Mouse (Mus musculus) liver, embryonic 14.5 days (tissue): ENCODE measurements around the gene Msmp. TPM values are rescaled to one million over a fixed set of nuclear protein-coding genes. Genes with fewer than 3 reads are reported as not detected.

Source experiments
- ATAC-seq: fragments of 200-750 bp; cut with Nextera tagmentation; 2 replicates; pipeline ENCODE4 v1.8.0; 2017; ENCODE audit warnings: moderate number of reproducible peaks, mild to moderate bottlenecking, moderate library complexity; ENCODE audit not compliant: insufficient read depth
- DNase-seq, 3 experiments: peaks; one replicate each; pipeline ENCODE4 v3.0.0-alpha.2; 2012 to 2013; ENCODE audit warnings: low read depth in 3 of 3, low spot score in 3 of 3
- H3K27ac ChIP-seq: fragments of 300-500 bp; sonication (generic); 2 replicates; pipeline ENCODE4 v1.5.1; 2014; ENCODE audit warnings: moderate library complexity, mild to moderate bottlenecking, control low read depth, inconsistent platforms
- H3K27me3 ChIP-seq: fragments of 300-500 bp; sonication (generic); 2 replicates; pipeline ENCODE4 v1.6.1; 2014; ENCODE audit warnings: mild to moderate bottlenecking, low read length, moderate library complexity; ENCODE audit not compliant: control insufficient read depth, insufficient read depth
- H3K36me3 ChIP-seq: fragments of 300-500 bp; sonication (generic); replicated peaks from 2 replicates; pipeline ENCODE4 v1.6.1; 2014; ENCODE audit warnings: low read depth; ENCODE audit not compliant: control insufficient read depth, insufficient read depth
- H3K4me1 ChIP-seq, 2 experiments: fragments of 200-500 bp in 1 of 2; fragments of 300-500 bp in 1 of 2; sonication (generic) in 1 of 2; replicated peaks; 2 replicates each; pipeline ENCODE4 v1.6.1; 2012 to 2014; ENCODE audit warnings: antibody characterized with exemption in 1 of 2, inconsistent platforms in 1 of 2, low read length in 1 of 2; ENCODE audit not compliant: control insufficient read depth in 2 of 2, insufficient read depth in 2 of 2
- H3K4me2 ChIP-seq: fragments of 300-500 bp; sonication (generic); 2 replicates; pipeline ENCODE4 v1.6.1; 2014; ENCODE audit warnings: low read depth, mild to moderate bottlenecking, control low read depth, moderate library complexity
- H3K4me3 ChIP-seq, 2 experiments: fragments of 200-500 bp in 1 of 2; fragments of 300-500 bp in 1 of 2; sonication (generic) in 1 of 2; 2 replicates each; pipeline ENCODE4 v1.5.1; 2012 to 2014; ENCODE audit warnings: low read depth in 2 of 2, low read length in 2 of 2, mild to moderate bottlenecking in 2 of 2, control low read depth in 1 of 2, inconsistent platforms in 1 of 2, moderate library complexity in 1 of 2; ENCODE audit not compliant: insufficient read depth in 1 of 2
- H3K9ac ChIP-seq: fragments of 300-500 bp; sonication (generic); replicated peaks from 2 replicates; pipeline ENCODE4 v1.6.1; 2014; ENCODE audit warnings: mild to moderate bottlenecking, control low read depth, moderate library complexity
- H3K9me3 ChIP-seq: fragments of 300-500 bp; sonication (generic); 2 replicates; pipeline ENCODE4 v1.6.1; 2016; ENCODE audit warnings: low read length, mixed read lengths; ENCODE audit not compliant: control insufficient read depth
- CTCF ChIP-seq: IDR thresholded peaks from 2 replicates; pipeline ENCODE4 v1.5.1; 2016; ENCODE audit warnings: antibody characterized with exemption, low read depth, control low read depth
- EP300 ChIP-seq: IDR thresholded peaks from 2 replicates; pipeline ENCODE4 v1.6.1; 2016; ENCODE audit warnings: antibody characterized with exemption, low read depth
- WGBS: fragments of 180-500 bp; shearing (Covaris S2); extraction: QIAGEN DNeasy Blood & Tissue Kit; methylation state at CpG from one replicate; pipeline ENCODE4 v1.1.7; 2014; ENCODE audit not compliant: insufficient replicate concordance; 5-methylcytosine and 5-hydroxymethylcytosine counted together
- polyA plus RNA-seq, 2 experiments: library from polyadenylated mRNA; depleted of rRNA in 1 of 2; stranded (reverse) in 1 of 2; unstranded in 1 of 2; fragments of >200 nt; fragmentation: Nextera tagmentation in 1 of 2; extraction: Ambion mirVana in 1 of 2; gene quantifications; 2 replicates each; pipeline versions ENCODE4 v1.2.1 to v1.2.3; 2012 to 2014

The Msmp gene
- polyA plus RNA-seq, 2 experiments: not detected

- Histone ChIP-seq H3K4me3 (peak within 1 kb of the TSS; percentile 37 to 55), H3K4me2 (peak within 1 kb of the TSS; percentile 68), H3K36me3 (no peaks in the 10 kb centered on the region), H3K27ac (no peak within 1 kb of the TSS), H3K4me1 (peaks cover 0 to 9% of the 10 kb centered on the region in 2 experiments; a peak in 2 of 4 replicates), H3K27me3 (peaks cover 26% of the 10 kb centered on the region), H3K9ac (no peak within 1 kb of the TSS), H3K9me3 (no peaks in the 10 kb centered on the region)
- DNase-seq (no peak), ATAC-seq (no peak)
- TF ChIP-seq CTCF: no peak
- no peak for TF ChIP-seq EP300
- 2% methylated on average over 56 of the region's 70 CpGs for WGBS
Measured at GRCm38 (mm10) chr4:43631046-43631955, 47.0 kb upstream of the Msmp start, which contains the start of gene Npr2. TSS of gene Npr2 (plus strand) at chr4:43631935.

- ATAC-seq (no peak), DNase-seq (no peak)
- H3K9me3 ChIP-seq: no peaks in the 10 kb centered on the region; the same call in 1 of the 2 replicates
- H3K27ac ChIP-seq: no peak overlapping the region
- WGBS: 19% methylated on average over 5 of the region's 5 CpGs
- no peaks in the 10 kb centered on the region for H3K36me3 ChIP-seq
- no peak overlapping the region; a peak in 1 of 4 replicates for H3K4me3 ChIP-seq
- H3K4me2 ChIP-seq: no peak overlapping the region; the same call in none of the 2 replicates
- peaks cover 0 to 9% of the 10 kb centered on the region in 2 experiments; a peak in 2 of 4 replicates for H3K4me1 ChIP-seq
- no peak overlapping the region for H3K9ac ChIP-seq
- H3K27me3 ChIP-seq: peaks cover 26% of the 10 kb centered on the region
- TF ChIP-seq CTCF (no peak), EP300 (no peak)
Measured at GRCm38 (mm10) chr4:43630671-43631045, 46.4 kb upstream of the Msmp start.

- Histone ChIP-seq H3K4me3 (no peak overlapping the region), H3K27ac (no peak overlapping the region), H3K9ac (no peak overlapping the region), H3K9me3 (peaks cover 5% of the 10 kb centered on the region), H3K36me3 (no peaks in the 10 kb centered on the region), H3K4me1 (peaks cover 0 to 9% of the 10 kb centered on the region in 2 experiments; a peak in 2 of 4 replicates), H3K4me2 (peak overlapping the region; percentile 16), H3K27me3 (peaks cover 26% of the 10 kb centered on the region)
- 10% methylated on average over 5 of the region's 5 CpGs for WGBS
- peak; percentile 87 for TF ChIP-seq CTCF
- no peak for TF ChIP-seq EP300
- DNase-seq (peak; percentile 62 to 68 (median 65)), ATAC-seq (peak; percentile 52)
Measured at GRCm38 (mm10) chr4:43630030-43630581, 45.8 kb upstream of the Msmp start.

- Histone ChIP-seq H3K9ac (no peak overlapping the region; the same call in 1 of the 2 replicates), H3K27ac (no peak overlapping the region), H3K9me3 (peaks cover 8% of the 10 kb centered on the region), H3K4me2 (peak overlapping the region; percentile 40), H3K36me3 (no peaks in the 10 kb centered on the region), H3K27me3 (peaks cover 26% of the 10 kb centered on the region), H3K4me1 (peaks cover 0 to 9% of the 10 kb centered on the region in 2 experiments; a peak in 2 of 4 replicates), H3K4me3 (no peak overlapping the region)
- WGBS: 38% methylated on average over 20 of the region's 20 CpGs
- DNase-seq (peak in 2 of 3 experiments; percentile 34 to 49), ATAC-seq (peak; percentile 60; the same call in 1 of the 2 replicates)
- TF ChIP-seq EP300 (no peak), CTCF (0 out of 2 replicates have a peak, but pooled peaks have one; percentile 8)
Measured at GRCm38 (mm10) chr4:43629106-43629817, 45.0 kb upstream of the Msmp start.
